Mouse (Mus musculus) kidney, postnatal 4 days (tissue): Measurements from ENCODE around the gene Cpeb3.
A peak's percentile ranks its signal among the peaks of the same experiment; 100 is the strongest.
"Not testable (repeated sequence)": the region's sequence is repeated elsewhere in the genome, so short reads cannot be mapped to it uniquely, and the experiment has no call there.

ENCODE experiments used
- DNase-seq, 2 experiments: peaks; one replicate each; pipeline ENCODE4 v3.0.0; 2021; ENCODE audit warnings: mixed read lengths in 2 of 2

Cpeb3 gene

GRCm38 (mm10) chr19:37078571-37078970 lies 129.8 kb downstream of the Cpeb3 start:
- DNase-seq, result no peak

- peak; percentile 14 to 54 for DNase-seq
Observed at GRCm38 (mm10) chr19:37078064-37078463, 130.3 kb downstream of the Cpeb3 start.

- DNase-seq, result not testable (repeated sequence)
Observed at GRCm38 (mm10) chr19:37077258-37077657, 131.1 kb downstream of the Cpeb3 start.

GRCm38 (mm10) chr19:37076646-37077045 lies 131.8 kb downstream of the Cpeb3 start:
- DNase-seq, result no peak

GRCm38 (mm10) chr19:37076116-37076515 lies 132.3 kb downstream of the Cpeb3 start:
- DNase-seq, result no peak

- peak in 1 of 2 experiments; percentile 15 for DNase-seq
Observed at GRCm38 (mm10) chr19:37075690-37076089, 132.7 kb downstream of the Cpeb3 start.

GRCm38 (mm10) chr19:37074726-37075125 lies 133.7 kb downstream of the Cpeb3 start:
- peak in 1 of 2 experiments; percentile 19 for DNase-seq

GRCm38 (mm10) chr19:37074276-37074675 lies 134.1 kb downstream of the Cpeb3 start:
- no peak for DNase-seq

- DNase-seq, result no peak
Observed at GRCm38 (mm10) chr19:37072871-37073629, 135.4 kb downstream of the Cpeb3 start.

GRCm38 (mm10) chr19:37069243-37069642 lies 139.2 kb downstream of the Cpeb3 start:
- no peak for DNase-seq

GRCm38 (mm10) chr19:37060078-37060477 lies 148.3 kb downstream of the Cpeb3 start:
- DNase-seq, result no peak

GRCm38 (mm10) chr19:37059623-37060022 lies 148.8 kb downstream of the Cpeb3 start:
- DNase-seq, result peak; percentile 12 to 35

- DNase-seq, result no peak
Observed at GRCm38 (mm10) chr19:37057161-37057905, 151.1 kb downstream of the Cpeb3 start.

GRCm38 (mm10) chr19:37055976-37056556 lies 152.3 kb downstream of the Cpeb3 start:
- DNase-seq, result no peak

GRCm38 (mm10) chr19:37050643-37051345 lies 157.6 kb downstream of the Cpeb3 start:
- DNase-seq, result peak; percentile 50 to 61

GRCm38 (mm10) chr19:37048507-37048906 lies 159.9 kb downstream of the Cpeb3 start:
- no peak for DNase-seq

GRCm38 (mm10) chr19:37044431-37044830 lies 164.0 kb downstream of the Cpeb3 start:
- no peak for DNase-seq

- DNase-seq, result no peak
Observed at GRCm38 (mm10) chr19:37040906-37041305, 167.5 kb downstream of the Cpeb3 start.

GRCm38 (mm10) chr19:37032364-37032763 lies 176.0 kb downstream of the Cpeb3 start:
- DNase-seq, result no peak

- no peak for DNase-seq
Observed at GRCm38 (mm10) chr19:37031446-37031845, 177.0 kb downstream of the Cpeb3 start.

GRCm38 (mm10) chr19:37029771-37030170 lies 178.6 kb downstream of the Cpeb3 start:
- no peak for DNase-seq

- peak; percentile 30 to 36 for DNase-seq
Observed at GRCm38 (mm10) chr19:37026408-37026807, 182.0 kb downstream of the Cpeb3 start.

GRCm38 (mm10) chr19:37025839-37026319 lies 182.5 kb downstream of the Cpeb3 start:
- no peak for DNase-seq
